Mouse (Mus musculus) CH12.LX (cell line): ENCODE data around the gene Btbd17.

Experiments used
- CHD2 ChIP-seq: IDR thresholded peaks from 2 replicates; pipeline ENCODE4 v1.6.1; 2011; ENCODE audit warnings: low read length, improper control_type of control experiment
- CTCF ChIP-seq, 2 experiments: IDR thresholded peaks in 1 of 2; conservative IDR thresholded peaks in 1 of 2; 2 replicates each; pipeline ENCODE4 v1.5.1; 2011 to 2012; ENCODE audit warnings: low read depth in 2 of 2, low read length in 2 of 2, improper control_type of control experiment in 1 of 2, inconsistent platforms in 1 of 2, mild to moderate bottlenecking in 1 of 2, moderate library complexity in 1 of 2
- E2F4 ChIP-seq: IDR thresholded peaks from 2 replicates; pipeline ENCODE4 v1.6.1; 2011; ENCODE audit warnings: low read depth, low read length, improper control_type of control experiment; ENCODE audit not compliant: insufficient replicate concordance
- ELF1 ChIP-seq: IDR thresholded peaks from 2 replicates; pipeline ENCODE4 v1.6.1; 2014; ENCODE audit warnings: low read depth, mild to moderate bottlenecking, inconsistent platforms, low read length, improper control_type of control experiment
- EP300 ChIP-seq: IDR thresholded peaks from 2 replicates; pipeline ENCODE4 v1.6.1; 2011; ENCODE audit warnings: low read length, improper control_type of control experiment
- HCFC1 ChIP-seq: IDR thresholded peaks from 2 replicates; pipeline ENCODE4 v1.6.1; 2012; ENCODE audit warnings: low read depth, mild to moderate bottlenecking, inconsistent platforms, low read length, improper control_type of control experiment
- MAFK ChIP-seq: IDR thresholded peaks from 2 replicates; pipeline ENCODE4 v1.6.1; 2011; ENCODE audit warnings: low read length, improper control_type of control experiment; ENCODE audit not compliant: insufficient replicate concordance
- MAX ChIP-seq: IDR thresholded peaks from 2 replicates; pipeline ENCODE4 v1.6.1; 2011; ENCODE audit warnings: low read length, improper control_type of control experiment
- MAZ ChIP-seq: IDR thresholded peaks from 2 replicates; pipeline ENCODE4 v1.6.1; 2012; ENCODE audit warnings: low read depth, mild to moderate bottlenecking, inconsistent platforms, low read length, improper control_type of control experiment, moderate library complexity
- MYC ChIP-seq: IDR thresholded peaks from 2 replicates; pipeline ENCODE4 v1.6.1; 2011; ENCODE audit warnings: low read depth, mild to moderate bottlenecking, improper control_type of control experiment, low read length
- POLR2A ChIP-seq: IDR thresholded peaks from 2 replicates; pipeline ENCODE4 v1.6.1; 2011; ENCODE audit warnings: low read depth, mild to moderate bottlenecking, improper control_type of control experiment, low read length
- RAD21 ChIP-seq: IDR thresholded peaks from 2 replicates; pipeline ENCODE4 v1.6.1; 2011; ENCODE audit warnings: low read depth, mild to moderate bottlenecking, low read length, improper control_type of control experiment, moderate library complexity
- SIN3A ChIP-seq: IDR thresholded peaks from 2 replicates; pipeline ENCODE4 v1.6.1; 2012; ENCODE audit warnings: low read length, improper control_type of control experiment, inconsistent platforms
- SMC3 ChIP-seq: IDR thresholded peaks from 2 replicates; pipeline ENCODE4 v1.6.1; 2011; ENCODE audit warnings: low read depth, low read length, improper control_type of control experiment

GRCm38 (mm10) chr11:114843818-114844463, 48.2 kb upstream of the Btbd17 start:
- TF ChIP-seq CTCF (conservative IDR thresholded peaks at IDR 0.05 in 1 of 2, IDR thresholded peaks at IDR 0.05 in 1 of 2; ENCODE audit: low read depth in 2 of 2, low read length in 2 of 2) (no peak), MAX (no peak), POLR2A (no peak), MAFK (no peak), CHD2 (no peak), HCFC1 (no peak), EP300 (no peak), E2F4 (no peak), ELF1 (no peak), RAD21 (no peak), MYC (no peak), MAZ (no peak), SMC3 (no peak), SIN3A (no peak)
